Mouse (Mus musculus) MN1 (cell line): ENCODE measurements around the gene Zfand3.

ENCODE experiments used
- DNase-seq: peaks from one replicate; pipeline ENCODE4 v3.0.0-alpha.2; 2016; ENCODE audit warnings: low spot score

Gene Zfand3

DNA sequence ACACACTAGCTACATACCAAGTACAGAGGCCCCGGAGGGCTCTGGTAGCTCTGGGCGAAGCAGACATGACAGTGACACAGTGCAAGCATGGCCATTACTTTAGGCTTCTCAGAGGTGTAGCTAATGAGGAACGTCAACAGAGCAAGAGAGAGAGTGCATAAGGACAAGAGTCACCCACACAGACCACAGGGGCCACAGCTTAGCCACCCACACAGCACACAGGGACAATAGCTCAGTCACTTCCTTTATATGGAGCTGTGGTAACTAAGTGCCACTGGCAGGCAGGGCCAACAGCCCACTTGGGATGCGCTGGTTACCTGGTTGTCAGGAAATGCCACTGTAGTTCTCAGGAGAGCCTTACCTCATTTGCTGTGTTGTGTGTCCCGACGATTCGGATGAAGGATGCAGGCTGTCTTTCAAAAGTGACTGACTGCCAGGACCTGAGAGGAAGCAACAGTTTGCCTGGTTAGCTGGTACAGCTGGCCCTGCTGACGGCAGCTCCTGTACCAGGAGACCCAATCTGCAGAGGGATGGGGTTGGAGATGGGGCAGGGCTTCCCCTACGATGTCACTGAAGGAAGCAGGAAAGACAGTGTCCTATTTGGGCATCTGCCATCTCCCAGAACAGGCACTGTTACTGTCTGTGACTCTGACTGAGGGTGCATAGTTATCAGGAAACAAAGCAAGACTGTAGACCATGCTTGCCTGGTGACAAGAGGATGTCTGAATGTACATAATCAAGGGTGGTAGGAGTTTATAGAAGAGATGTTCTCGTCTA lies 224.1 kb downstream of the Zfand3 start:
- no peak for DNase-seq

DNA sequence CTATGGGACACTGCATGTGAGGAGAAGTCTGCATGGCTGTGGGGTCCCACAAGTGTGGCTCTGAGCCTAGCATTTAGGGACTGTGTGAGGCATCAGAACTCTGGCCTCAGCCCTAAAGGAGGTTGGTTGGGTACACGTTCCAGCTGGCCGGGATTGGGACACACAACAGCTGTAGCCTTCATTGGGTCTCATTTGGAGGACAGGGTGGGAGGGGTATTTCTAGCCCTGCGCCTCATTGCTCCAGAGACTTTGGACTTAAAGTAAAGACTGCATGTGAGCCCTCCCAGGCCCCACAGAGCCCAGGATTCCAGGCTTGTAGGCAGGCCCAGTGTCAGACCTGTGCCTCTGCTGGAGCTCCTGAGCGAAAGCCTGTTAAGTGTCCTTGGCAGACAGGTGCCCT lies 225.9 kb downstream of the Zfand3 start:
- no peak for DNase-seq

DNA sequence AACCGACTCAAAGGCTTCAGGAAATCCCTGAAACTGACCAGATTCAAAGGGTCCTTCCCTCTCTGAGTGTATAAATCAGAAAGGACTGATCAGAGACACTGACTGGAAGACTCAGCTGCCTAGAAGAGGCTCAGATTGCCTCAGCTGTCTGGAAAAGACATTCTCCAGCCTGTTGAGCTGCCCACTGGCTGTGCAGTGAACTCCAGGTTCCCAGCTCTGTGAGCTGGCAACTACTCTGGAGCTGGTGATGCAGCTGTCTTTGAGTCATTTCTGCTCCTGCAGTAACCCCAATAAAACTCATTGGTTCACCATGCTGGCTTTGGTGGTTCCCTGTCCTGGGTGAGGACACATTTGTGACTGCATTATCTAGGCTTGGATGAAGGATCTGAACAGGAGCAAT lies 226.9 kb downstream of the Zfand3 start:
- DNase-seq: no peak

DNA sequence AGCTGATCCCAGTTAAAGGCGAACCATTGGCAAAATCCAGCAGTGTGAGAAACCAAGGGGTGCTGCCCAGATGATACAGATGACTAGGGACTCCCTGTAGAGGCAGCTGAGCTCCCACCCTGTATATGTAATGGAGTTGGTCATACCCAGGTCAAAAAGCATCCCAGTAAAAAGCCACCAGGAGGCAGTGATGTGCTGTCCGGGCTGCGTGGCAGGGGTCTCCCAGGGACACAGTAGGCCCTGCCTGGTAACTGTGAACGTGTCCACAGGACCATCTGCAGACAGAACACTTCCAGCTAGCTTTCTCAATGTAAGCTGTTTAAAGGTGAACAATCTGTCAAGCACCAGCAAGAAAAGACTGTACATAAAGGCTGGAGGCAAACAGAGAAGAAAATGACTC lies 228.2 kb downstream of the Zfand3 start:
- DNase-seq: no peak

DNA sequence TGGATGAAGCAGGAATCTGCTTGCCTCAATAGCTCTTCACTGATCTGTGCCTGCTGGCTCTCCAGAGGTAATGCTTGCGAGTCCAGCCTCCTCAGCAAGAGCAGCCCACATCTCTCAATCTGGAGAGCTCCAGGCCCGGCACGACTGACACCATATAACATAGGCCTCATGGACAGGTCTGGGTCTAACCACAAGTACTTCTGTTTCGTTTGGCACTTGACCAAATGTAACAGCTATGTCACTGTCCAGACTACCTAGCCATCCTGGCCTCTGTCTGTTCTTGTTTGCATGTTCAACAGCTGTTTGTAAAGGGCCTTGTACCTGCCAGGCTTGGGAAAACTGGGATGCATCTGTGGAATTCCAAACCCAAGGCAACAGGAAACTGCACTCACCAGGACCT lies 230.8 kb downstream of the Zfand3 start:
- peak; percentile 72 for DNase-seq

DNA sequence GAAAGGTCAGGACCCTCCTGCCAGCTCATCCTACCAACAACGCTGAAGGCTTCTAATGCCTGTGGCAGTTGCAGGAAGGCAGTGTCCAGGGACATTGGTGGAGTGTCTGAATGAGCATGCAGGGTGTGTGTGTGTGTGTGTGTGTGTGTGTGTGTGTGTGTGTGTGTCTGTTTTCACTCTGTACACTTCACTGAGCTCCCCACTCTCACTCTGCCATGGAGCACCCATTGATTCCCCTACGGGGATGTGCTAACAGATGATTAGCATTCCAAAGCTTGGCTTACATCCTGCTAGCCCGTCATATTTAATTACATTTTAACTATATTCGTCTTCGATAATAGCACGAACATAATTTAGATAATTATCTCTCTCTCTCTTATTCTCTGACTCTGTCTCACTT lies 232.1 kb downstream of the Zfand3 start:
- no peak for DNase-seq

DNA sequence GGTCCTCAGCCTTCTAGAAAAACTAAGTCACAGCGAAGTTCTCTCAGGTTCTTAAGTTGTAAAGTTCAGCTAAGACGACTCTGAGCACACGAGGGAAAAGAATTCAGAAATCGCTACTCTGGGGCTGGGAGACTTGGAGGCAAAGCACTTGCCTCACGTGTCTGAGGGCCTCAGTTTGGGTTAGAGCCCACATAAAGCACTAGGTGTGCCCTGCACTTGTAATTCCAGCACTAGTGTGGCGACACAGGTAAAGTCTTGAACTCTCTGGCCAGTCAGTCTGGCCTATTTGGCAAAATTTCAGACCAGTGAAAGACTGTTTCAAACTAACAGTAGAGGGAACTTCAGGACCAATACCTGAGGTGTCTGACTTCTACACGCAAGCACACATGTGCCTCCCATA lies 233.1 kb downstream of the Zfand3 start:
- DNase-seq: no peak

DNA sequence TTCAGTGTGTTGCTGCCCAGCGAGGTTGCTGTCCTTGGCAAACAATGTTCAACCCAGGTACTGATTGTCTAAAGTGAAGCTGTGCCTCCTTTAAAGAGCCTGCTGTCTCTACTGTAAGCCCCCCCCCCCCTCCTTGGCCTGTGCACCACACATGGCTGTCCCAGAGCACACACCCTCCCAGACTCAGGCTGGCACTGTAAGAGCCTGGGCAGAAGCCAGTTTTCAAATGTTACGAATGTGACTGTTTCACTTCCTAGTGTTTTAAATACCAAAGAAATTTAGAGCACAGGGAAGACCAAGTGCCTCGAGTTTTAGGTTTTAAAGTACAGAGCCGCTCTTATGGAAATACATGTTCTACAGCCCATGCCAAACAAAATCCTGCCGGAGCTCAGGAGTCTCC lies 234.9 kb downstream of the Zfand3 start:
- no peak for DNase-seq

DNA sequence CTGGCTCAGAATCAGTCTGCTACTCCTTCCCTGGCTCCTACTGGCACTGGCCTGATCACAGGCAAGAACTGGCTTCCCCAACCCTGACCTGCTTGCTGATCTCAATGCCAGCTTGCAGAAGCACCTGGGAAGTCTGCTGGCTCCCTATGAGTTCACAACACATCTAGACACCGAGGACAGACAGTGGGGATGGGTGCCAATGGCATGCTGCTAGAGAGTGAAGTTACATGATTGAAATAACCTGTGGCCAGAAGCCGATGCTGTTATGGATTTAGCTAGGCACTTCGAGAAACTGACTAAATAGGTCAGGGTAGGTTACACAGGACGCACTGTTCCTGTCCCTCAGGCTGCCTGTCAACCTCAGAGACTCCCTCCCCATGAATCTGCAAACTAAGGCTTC lies 236.1 kb downstream of the Zfand3 start:
- DNase-seq: no peak

DNA sequence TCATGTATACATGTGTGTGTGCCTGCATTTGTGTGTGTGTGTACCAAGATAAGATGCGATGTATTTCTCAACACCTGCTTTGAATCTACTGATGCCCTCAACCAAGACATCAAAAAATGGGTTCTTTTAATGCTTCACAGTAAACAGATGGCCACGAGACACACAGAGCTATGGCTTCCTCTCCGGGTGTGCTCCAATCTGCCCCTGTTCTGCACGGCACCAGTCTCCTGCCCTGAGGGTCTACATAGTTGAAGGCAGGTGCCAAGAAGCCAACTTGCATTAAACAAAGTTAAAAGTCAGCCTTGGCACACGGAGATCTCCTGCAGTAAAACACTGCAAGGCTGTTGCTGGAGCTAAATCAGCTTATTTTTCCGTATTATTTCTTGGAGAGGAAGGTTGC lies 236.5 kb downstream of the Zfand3 start:
- no peak for DNase-seq

DNA sequence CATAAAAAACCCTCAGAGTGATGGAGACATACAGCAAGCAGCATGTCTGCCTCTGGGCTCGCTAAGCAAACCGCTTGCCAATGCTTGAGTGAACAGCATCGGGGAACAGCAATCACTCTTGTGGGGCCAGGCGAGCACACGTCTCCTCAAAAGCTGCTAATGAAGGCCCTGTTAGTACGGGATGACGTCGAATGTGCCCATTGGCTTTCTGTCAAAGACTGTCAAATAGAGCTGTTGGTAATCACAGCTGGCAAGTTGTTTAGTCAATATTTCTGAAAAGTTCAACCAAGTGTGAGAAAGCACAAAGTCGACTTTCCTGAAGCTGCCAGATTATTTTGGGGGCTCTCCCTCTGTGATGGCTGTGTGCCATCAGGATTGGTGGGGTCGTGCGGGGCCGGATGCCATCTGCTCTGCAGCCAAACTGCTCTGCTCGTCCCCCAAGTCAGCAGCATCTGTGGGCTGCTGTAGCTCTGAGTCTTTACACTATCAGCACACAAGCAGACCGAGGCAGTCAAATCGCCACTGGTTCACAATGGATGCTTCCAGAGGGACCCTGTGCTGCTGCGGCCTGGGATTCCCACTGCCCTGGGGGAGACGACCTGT lies 237.3 kb downstream of the Zfand3 start:
- no peak for DNase-seq

DNA sequence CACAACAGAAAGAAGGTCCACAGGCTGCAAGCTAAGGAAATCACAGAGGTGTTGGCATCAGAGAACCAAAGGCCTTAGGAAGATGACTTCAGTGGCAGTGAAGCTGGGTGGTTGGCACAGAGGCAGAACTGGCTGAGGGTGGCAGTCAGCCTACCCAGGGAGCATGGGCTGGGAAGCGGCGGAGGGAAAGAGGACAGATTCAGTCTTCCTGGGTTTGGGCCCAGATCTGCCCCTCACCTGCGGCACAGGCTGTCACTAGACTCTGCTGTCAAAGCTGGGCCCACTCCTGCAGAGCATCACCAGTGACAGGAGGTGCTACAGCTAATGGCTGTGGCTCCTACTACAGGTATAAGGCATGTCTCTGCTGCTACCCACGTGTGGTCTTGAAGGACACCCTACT lies 238.1 kb downstream of the Zfand3 start:
- no peak for DNase-seq

DNA sequence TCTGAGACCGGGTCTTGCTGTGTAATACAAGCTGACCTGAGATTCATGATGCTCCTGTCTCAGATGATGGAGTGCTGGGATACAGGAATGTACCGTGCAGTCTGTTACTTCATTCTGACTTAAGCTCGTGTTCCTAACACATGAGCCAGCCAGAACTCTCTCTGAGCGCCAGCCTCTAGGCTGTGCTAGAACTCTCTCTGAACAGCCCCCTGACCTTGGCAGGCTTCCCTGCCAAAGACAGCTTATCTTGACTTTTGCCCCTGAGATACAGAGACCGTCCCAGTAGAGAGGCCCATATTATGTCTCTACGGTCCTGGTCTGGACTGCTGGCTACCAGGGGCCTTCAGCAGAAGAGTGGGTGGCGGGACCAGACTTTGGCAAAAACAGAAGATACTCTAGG lies 239.0 kb downstream of the Zfand3 start:
- no peak for DNase-seq

DNA sequence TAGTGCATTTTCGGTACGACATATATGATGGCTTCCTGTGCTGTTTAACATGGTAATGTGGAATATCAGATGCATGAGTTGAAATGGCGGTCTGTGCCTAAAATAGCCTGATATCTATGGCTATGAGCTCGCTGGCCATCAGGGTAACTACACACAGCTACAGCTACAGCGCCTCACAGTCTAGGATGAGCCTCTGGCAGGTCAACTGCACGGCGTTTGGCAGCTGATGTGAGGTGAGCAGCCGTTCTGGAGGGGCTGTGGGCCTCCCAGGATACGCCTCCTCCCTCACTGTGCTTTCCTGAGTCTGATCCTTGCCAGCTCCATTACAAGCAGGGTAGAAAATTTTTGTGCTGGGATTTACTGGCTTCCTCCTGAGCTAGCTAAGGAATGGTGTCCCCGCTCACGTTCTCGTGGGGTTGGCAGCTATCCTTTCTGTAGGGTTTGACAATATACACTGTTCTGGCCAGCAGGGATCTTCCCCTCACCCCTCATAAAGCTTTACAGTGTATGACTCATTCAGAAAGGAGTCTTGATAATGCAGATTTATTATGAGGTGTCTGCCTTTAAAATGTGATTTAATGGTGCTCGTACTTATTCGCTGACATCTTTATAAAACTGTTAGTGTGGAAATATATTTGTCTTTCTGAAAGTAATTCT lies 240.2 kb downstream of the Zfand3 start:
- no peak for DNase-seq

DNA sequence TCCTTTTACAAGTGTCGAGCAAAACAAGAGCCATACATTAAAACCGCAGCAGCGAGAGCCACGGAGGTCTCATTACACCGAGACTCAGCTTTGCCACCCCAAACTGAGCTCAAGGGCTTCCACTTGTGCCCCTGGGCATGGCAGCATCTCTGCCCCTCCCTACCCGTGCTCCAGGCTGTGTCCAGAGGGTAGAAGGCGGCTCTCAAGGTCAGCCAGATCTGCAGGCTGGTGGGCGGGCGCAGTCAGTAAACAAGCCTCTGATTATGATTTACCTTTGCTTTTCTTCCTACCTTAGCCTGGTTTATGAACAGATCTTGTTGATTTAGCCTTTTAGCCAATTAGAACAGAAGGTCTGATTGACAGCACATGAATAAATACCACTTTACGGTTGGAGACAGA lies 240.8 kb downstream of the Zfand3 start:
- no peak for DNase-seq

DNA sequence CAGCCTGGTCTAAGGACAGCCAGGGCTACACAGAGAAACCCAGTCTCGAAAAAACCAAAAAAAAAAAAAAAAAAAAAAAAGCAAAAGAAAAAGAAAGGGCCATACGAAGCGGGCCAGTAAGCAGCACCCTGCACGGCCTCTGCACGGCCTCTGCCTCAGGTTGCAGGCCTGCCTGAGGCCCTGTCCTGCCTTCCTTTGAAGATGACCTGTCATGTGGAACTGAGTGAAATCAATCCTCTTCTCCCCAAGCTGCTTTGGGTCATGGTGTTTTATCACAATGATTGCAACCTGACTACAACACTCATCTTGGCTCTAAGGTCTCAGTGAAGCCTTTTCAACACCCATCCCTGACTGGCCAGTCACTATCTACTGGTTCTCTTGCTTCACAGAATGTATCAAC lies 248.5 kb downstream of the Zfand3 start:
- no peak for DNase-seq

DNA sequence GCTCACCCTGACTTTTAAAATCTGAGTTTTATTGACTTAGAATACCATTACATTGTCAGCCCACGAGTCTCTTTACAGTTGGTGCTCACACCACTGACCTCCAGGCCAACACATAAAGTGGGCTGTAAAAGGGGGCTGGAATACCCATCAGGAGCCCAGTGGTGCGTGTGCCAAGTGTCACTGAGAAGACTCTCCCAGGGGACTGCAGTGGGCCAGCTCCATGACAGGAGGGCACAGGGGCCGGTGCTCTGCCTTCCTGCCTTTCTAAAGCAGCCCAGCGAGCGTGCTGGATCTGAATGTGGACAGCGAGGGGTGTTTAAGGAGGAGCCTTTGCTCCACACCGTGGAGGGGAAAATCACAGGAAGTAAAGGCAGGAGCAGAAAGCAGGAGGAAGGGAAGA lies 249.4 kb downstream of the Zfand3 start:
- DNase-seq: no peak

DNA sequence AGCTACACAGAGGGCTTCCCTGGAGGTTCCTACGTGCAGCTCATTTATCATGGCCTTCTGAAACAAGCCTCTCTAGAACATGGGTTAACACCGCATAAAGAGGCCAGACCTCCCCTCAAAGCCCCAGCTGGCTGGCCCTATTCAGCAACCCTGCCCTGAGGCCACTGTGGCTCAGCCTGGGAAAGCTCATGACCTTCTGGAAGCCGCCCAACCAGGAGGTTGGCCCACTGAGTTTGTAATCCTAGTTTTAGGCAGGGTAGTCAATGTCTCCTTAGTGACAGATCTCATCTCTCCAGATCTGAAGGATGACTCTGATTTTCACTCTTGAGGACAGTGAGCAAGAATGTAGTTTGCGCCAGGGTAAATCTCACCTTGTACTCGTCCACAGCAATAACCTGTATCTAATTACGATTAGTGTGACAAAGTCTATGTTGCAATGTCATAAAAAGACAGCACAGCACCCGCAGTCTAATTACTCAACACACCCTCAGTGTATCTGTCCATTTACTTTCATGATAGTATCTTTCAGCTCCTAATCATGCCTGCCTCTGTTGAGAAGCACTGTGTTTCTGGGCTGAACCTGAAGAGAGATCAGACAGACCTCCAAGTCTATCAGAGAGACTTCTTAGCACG lies 251.5 kb downstream of the Zfand3 start:
- no peak for DNase-seq

DNA sequence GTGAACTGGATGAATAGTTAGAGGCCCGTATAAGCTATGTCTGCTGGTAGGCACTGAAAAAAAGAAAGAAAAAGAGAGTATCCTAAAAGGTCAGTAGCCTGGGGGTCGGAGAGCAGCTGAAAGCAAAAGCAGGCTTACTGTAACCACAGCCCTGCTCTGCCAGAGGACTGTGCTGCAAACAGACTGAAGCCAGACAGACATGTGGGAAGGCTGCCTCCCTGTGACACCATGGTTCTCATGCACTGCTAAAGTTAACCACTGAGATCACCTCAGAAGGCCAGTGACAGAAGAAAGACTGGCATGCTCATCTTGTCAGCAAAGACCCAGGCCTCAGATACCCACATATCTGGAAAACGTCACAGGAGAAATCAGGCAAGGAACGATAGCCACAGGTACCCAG lies 253.9 kb downstream of the Zfand3 start:
- DNase-seq: no peak

DNA sequence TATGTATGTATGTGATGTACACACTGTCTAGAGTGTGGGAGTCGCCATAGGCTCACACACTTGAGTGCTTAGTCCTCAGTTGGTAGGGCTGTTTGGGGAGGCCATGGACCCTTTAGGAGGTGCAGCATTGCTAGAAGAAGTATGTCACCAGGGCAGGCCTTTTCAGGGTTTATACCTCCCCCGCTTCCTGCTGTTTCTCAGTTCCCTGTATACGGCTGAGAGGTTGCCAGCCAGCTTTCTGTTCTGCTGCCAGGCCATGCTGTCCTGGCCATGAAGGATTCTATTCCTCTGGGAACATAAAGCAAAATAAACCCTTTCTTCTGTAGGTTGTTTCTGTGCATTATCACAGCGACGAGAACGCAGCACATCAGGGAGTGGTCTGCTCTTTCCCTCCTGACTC lies 255.4 kb downstream of the Zfand3 start:
- no peak for DNase-seq
